Mouse (Mus musculus) cerebellum, adult 2 months (tissue): Measurements from ENCODE around the gene Dtx4. TPM values are rescaled to one million over a fixed set of nuclear protein-coding genes. Genes with fewer than 3 reads are reported as not detected.

Source experiments
- DNase-seq, 2 experiments: peaks; one replicate each; pipeline ENCODE4 v3.0.0; 2021
- H3K27ac ChIP-seq: fragments of 200-500 bp; 2 replicates; pipeline ENCODE4 v1.5.1; 2012; ENCODE audit warnings: low read length, control low read depth, inconsistent platforms; ENCODE audit not compliant: insufficient read depth
- H3K27me3 ChIP-seq: fragments of 200-500 bp; 2 replicates; pipeline ENCODE4 v1.6.1; 2012; ENCODE audit warnings: inconsistent platforms, mild to moderate bottlenecking, low read length, moderate library complexity; ENCODE audit not compliant: control insufficient read depth, insufficient read depth
- H3K4me1 ChIP-seq: fragments of 200-500 bp; 2 replicates; pipeline ENCODE4 v1.6.1; 2011; ENCODE audit warnings: low read length; ENCODE audit not compliant: control insufficient read depth, insufficient read depth
- H3K4me3 ChIP-seq: fragments of 200-500 bp; replicated peaks from 2 replicates; pipeline ENCODE3; 2011; ENCODE audit warnings: mild to moderate bottlenecking, low read depth, low read length, control low read depth; ENCODE audit not compliant: insufficient read depth
- CTCF ChIP-seq: fragments of 200-500 bp; IDR thresholded peaks from 2 replicates; pipeline ENCODE4 v1.5.1; 2011; ENCODE audit warnings: low read depth, mild to moderate bottlenecking, control low read depth, low read length, moderate library complexity, borderline replicate concordance; ENCODE audit not compliant: insufficient read depth
- POLR2A ChIP-seq: fragments of 200-500 bp; IDR thresholded peaks from 2 replicates; pipeline ENCODE4 v1.6.1; 2011; ENCODE audit warnings: low read length, control low read depth, borderline replicate concordance; ENCODE audit not compliant: insufficient read depth
- WGBS: fragments of 180-500 bp; shearing (Covaris S2); methylation state at CpG from one replicate; pipeline ENCODE4 v1.1.7; 2018; 5-methylcytosine and 5-hydroxymethylcytosine counted together
- polyA plus RNA-seq: library from polyadenylated mRNA; depleted of rRNA; stranded (reverse); fragments of >200 nt; gene quantifications from 2 replicates; pipeline ENCODE4 v1.2.3, GENCODE M21; 2012

Gene Dtx4
- polyA plus RNA-seq, 1 experiment = 11.4 TPM

GRCm38 (mm10) chr19:12462851-12463721, 38.2 kb downstream of the Dtx4 start:
- 71% methylated on average over 7 of the region's 7 CpGs for WGBS
- DNase-seq = no peak
- no peak overlapping the region for H3K27ac ChIP-seq

GRCm38 (mm10) chr19:12460282-12461249, 40.7 kb downstream of the Dtx4 start, which contains the start of gene Mpeg1:
Mpeg1 (plus strand) TSS chr19:12460779.
- Histone ChIP-seq H3K4me1 (no peaks in the 10 kb centered on the region), H3K4me3 (no peak within 1 kb of the TSS), H3K27me3 (no peaks in the 10 kb centered on the region), H3K27ac (no peak within 1 kb of the TSS)
- TF ChIP-seq CTCF (no peak), POLR2A (no peak)
- no peak for DNase-seq
- 84% methylated on average over 11 of the region's 11 CpGs for WGBS

More at GRCm38 (mm10) chr19:12462851-12463721, 38.2 kb downstream of the Dtx4 start:
- H3K27me3 ChIP-seq = no peaks in the 10 kb centered on the region
- H3K4me1 ChIP-seq = no peaks in the 10 kb centered on the region
- TF ChIP-seq CTCF = no peak
- TF ChIP-seq POLR2A = no peak
- no peak overlapping the region for H3K4me3 ChIP-seq

GRCm38 (mm10) chr19:12459516-12459915, 41.7 kb downstream of the Dtx4 start:
- 82% methylated on average over 4 of the region's 4 CpGs for WGBS
- TF ChIP-seq CTCF (no peak), POLR2A (no peak)
- H3K4me3 ChIP-seq = no peak overlapping the region
- no peak for DNase-seq
- no peaks in the 10 kb centered on the region for H3K4me1 ChIP-seq
- no peaks in the 10 kb centered on the region for H3K27me3 ChIP-seq
- no peak overlapping the region for H3K27ac ChIP-seq

- WGBS = 73% methylated on average over 12 of the region's 12 CpGs
- Histone ChIP-seq H3K27me3 (no peaks in the 10 kb centered on the region), H3K27ac (no peak overlapping the region), H3K4me3 (no peak overlapping the region), H3K4me1 (no peaks in the 10 kb centered on the region)
- no peak for DNase-seq
- TF ChIP-seq CTCF = no peak
- no peak for TF ChIP-seq POLR2A
These were observed 43.7 kb downstream of the Dtx4 start for GRCm38 (mm10) chr19:12457401-12458066.

GRCm38 (mm10) chr19:12445014-12445413, 56.2 kb downstream of the Dtx4 start:
- WGBS = 80% methylated on average over 3 of the region's 3 CpGs
- DNase-seq = no peak
- TF ChIP-seq CTCF = no peak
- no peak for TF ChIP-seq POLR2A
- H3K4me1 ChIP-seq = no peaks in the 10 kb centered on the region
- no peaks in the 10 kb centered on the region for H3K27me3 ChIP-seq
- H3K27ac ChIP-seq = no peak overlapping the region
- no peak overlapping the region for H3K4me3 ChIP-seq

DNA sequence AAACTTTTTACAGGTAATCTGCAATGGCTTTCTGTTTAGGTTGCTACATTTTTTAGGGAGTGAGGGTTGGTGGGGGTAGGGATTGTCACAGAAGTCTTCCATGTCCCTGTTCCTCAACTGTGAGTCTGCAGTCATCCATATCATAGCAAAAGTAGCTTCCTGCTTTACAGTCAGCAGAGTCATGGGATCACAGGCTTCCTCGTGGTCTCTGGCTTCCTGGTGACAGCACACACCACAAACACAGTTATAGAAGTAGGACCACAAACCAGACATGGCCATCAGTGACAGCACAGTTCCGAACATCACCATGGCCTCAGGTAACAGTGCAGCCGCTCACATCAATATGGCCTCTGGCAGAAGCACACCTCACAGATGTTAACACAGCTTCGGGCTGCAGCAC, 58.7 kb downstream of the Dtx4 start:
- H3K4me1 ChIP-seq = no peaks in the 10 kb centered on the region
- no peaks in the 10 kb centered on the region for H3K27me3 ChIP-seq
- 73% methylated on average over 4 of the region's 4 CpGs for WGBS
- DNase-seq = no peak
- H3K27ac ChIP-seq = no peak overlapping the region
- H3K4me3 ChIP-seq = no peak overlapping the region
- TF ChIP-seq POLR2A (no peak), CTCF (no peak)

DNA sequence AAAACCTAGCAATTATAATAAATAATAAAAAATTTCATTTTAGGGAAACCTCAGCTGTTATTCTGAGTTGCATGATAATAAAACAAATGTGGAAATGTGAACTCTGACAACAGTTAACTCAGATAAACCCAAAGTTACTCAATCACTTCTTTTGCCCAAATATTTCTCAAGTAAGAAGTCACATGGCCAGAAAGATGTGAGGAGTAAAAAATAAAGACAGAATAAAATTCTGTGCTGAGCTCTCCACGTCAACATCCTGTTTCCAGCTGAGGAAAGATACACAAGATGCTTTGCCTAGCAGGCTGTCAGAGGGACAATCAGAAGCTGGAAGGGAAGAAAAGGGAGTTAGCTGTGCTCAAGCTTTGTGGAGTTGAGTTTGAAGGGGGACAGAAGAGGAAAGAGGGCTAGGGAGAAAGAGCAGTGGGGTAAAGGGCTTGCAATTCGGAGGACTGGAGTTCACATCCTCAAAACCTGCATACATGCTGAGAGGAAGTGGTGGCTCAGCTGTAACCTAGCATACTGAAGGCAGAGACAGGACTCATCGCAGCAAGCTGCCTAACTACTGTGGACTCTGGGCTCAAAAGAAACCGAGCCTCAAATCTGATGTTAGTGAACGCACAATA, 61.0 kb downstream of the Dtx4 start:
- no peaks in the 10 kb centered on the region for H3K27me3 ChIP-seq
- WGBS = 68% methylated on average over 5 of the region's 5 CpGs
- DNase-seq = no peak
- H3K4me1 ChIP-seq = no peaks in the 10 kb centered on the region
- H3K4me3 ChIP-seq = no peak overlapping the region
- no peak for TF ChIP-seq CTCF
- TF ChIP-seq POLR2A = no peak
- H3K27ac ChIP-seq = no peak overlapping the region
